Mouse (Mus musculus): ENCODE measurements around the gene Hnrnpr.

DNA sequence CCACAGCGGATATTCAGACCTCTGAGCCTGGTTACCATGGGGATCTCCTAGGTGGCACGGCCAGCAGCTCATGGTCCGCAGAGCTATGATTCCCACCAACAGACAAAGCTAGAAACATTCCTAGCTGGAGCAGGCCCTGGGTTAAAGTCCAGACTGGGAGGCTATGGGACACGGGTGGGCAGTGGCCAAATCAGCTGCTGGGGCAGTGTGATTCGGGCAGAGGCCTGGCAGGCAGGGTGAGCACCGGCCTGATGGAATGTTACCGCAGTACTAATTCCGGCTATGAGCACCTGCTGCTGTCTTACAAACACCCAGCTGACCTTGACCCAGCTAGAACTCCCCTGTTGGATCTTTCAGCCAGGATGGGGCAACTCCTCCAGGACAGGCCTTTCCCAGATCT lies 40.1 kb upstream of the Hnrnpr start:
- TF ChIP-seq CTCF (IDR thresholded peaks at IDR 0.05; ENCODE audit: low read depth) (no peak), EP300 (IDR thresholded peaks at IDR 0.05; ENCODE audit: low read depth) (no peak)

Measured in liver, postnatal 0 days (tissue).